ENCODE assay signal across 9 mouse cellular contexts in the genomic region with DNA sequence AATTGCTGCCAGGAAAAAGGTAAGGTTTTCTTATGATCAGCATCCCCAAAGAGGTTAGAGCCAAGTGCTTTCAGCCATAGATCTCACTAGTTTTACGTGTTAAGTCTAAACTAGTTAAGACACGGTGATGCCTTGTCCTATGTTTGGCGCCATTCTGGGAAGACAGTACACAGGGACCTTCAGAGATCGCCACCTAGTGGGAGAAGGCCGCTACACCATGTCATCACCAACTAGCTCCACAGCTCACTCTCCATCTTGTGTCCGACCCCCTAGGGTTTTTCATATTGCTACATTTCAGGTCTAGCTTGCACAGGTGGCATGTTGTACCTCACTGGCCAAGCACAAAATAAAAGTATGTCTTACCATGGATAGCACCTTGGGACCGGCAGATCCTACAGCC. TPM values are rescaled to one million over a fixed set of nuclear protein-coding genes. Genes with fewer than 3 reads are reported as not detected.
DNase-seq lines count a peak whose midpoint lies in the region; ATAC-seq and TF ChIP-seq lines count a peak whose summit lies in the region.
"Had no signal": no experiment of that assay in that cellular context is flagged by ENCODE, and none has a peak within 500 bp of the region (broad histone marks: within the 10 kb centered on the region; RNA-seq: fewer than 3 reads in every experiment).

No protein-coding gene starts in this region.

- H3K27me3 ChIP-seq in intestine, postnatal 0 days (replicated peaks; ENCODE audit: control insufficient read depth, insufficient read depth, low read length) = no peaks in the 10 kb centered on the region

- no peaks in the 10 kb centered on the region for H3K9me3 ChIP-seq in intestine, postnatal 0 days (ENCODE audit: control insufficient read depth)

- no peak overlapping the region for H3K4me2 ChIP-seq in intestine, postnatal 0 days (replicated peaks; ENCODE audit: low read depth)

- WGBS in intestine, postnatal 0 days = 12% methylated on average over 7 of the region's 7 CpGs

- peak; percentile 38 for DNase-seq in 3134 (ENCODE audit: extremely low read depth, insufficient read length, low spot score)
- peak; percentile 54 for DNase-seq in WW6 (ENCODE audit: low read depth, low spot score)
- peak; percentile 80 to 87 for DNase-seq in cerebellum, postnatal 25 days
- DNase-seq in gastrocnemius, adult 18-20 months (ENCODE audit: low spot score) = peak; percentile 72
- peak; percentile 82 for DNase-seq in left cerebral cortex, postnatal 4 days
- peak; percentile 18 to 54 for DNase-seq in monocyte, adult 2 months (ENCODE audit: low read depth in 1 of 2, low spot score in 2 of 2)
- peak; percentile 68 to 87 for DNase-seq in spleen, postnatal 4 days (ENCODE audit: low spot score in 2 of 2)

- H3K9ac ChIP-seq in intestine, postnatal 0 days (ENCODE audit: low read depth, low read length) = no peak overlapping the region

- intact Hi-C loops in left cerebral cortex, postnatal 4 days (cut with DNase I) = no loop called here

- no peak overlapping the region for H3K4me3 ChIP-seq in intestine, postnatal 0 days (ENCODE audit: low read depth, low read length)
- H3K4me3 ChIP-seq: erythroblast, embryonic 14.5 days had no signal

- H3K27ac ChIP-seq in intestine, postnatal 0 days (ENCODE audit: low read depth, low read length) = no peak overlapping the region

- H3K4me1 ChIP-seq in intestine, postnatal 0 days (replicated peaks; ENCODE audit: control insufficient read depth, insufficient read depth, low read length) = no peaks in the 10 kb centered on the region

- no peak for ATAC-seq in intestine, postnatal 0 days

- no peaks in the 10 kb centered on the region for H3K36me3 ChIP-seq in intestine, postnatal 0 days (ENCODE audit: control insufficient read depth, insufficient read depth)

- TF ChIP-seq CTCF in intestine, postnatal 0 days (IDR thresholded peaks at IDR 0.05; ENCODE audit: low read depth) = peak; percentile 92

RNA-seq across cellular contexts. Expression of gene Ccdc38, which starts 8.6 kb away (rescaled TPM):
- total RNA-seq in gastrocnemius, adult 18-20 months (2021) = not detected
- polyA plus RNA-seq in intestine, postnatal 0 days (2015; fragmentation: Nextera tagmentation; extraction: Ambion mirVana) = 0.10 and 0.14 TPM in 2 replicates
- not detected for total RNA-seq in left cerebral cortex, postnatal 4 days (2021)
- polyA plus RNA-seq: erythroblast, embryonic 14.5 days had no signal

RNA-seq across cellular contexts. Expression of gene Amdhd1, which starts 9.2 kb away (rescaled TPM):
- under 1 TPM in 1 of 2 experiments, not detected in 1; 0.12 TPM for total RNA-seq in gastrocnemius, adult 18-20 months (2021)
- polyA plus RNA-seq in intestine, postnatal 0 days (2015; fragmentation: Nextera tagmentation; extraction: Ambion mirVana) = 0.09 TPM in 1 of 2 replicates, not detected in the other
- 1 to 10 TPM; 1.1 to 1.4 TPM for total RNA-seq in left cerebral cortex, postnatal 4 days (2021)

RNA-seq across cellular contexts. Expression of gene Snrpf, which starts 40.5 kb away (rescaled TPM):
- 1 to 10 TPM; 6.8 to 7.5 TPM for total RNA-seq in gastrocnemius, adult 18-20 months (2021)
- polyA plus RNA-seq in intestine, postnatal 0 days (2015; fragmentation: Nextera tagmentation; extraction: Ambion mirVana) = 56.1 and 57.9 TPM in 2 replicates
- 10 to 100 TPM; 16.5 to 17.1 TPM for total RNA-seq in left cerebral cortex, postnatal 4 days (2021)
